Mouse (Mus musculus): ENCODE data around the gene Lyzl4. TPM values are rescaled to one million over a fixed set of nuclear protein-coding genes. Genes with fewer than 3 reads are reported as not detected.

Lyzl4 gene
- total RNA-seq (2021) = not detected
- long read RNA-seq, experiment 1 = 0 reads
- long read RNA-seq, experiment 2 = 0 reads

- intact Hi-C loops (cut with DNase I) = loop anchor here (1.0 kb wide), 1 partner anchor 37 kb away; no protein-coding TSS in a partner anchor
- Histone ChIP-seq H3K27ac (peak within 1 kb of the TSS; percentile 61), H3K4me3 (peak within 1 kb of the TSS; percentile 73)
- peak; percentile 89 for DNase-seq
- TF ChIP-seq CTCF (IDR thresholded peaks at IDR 0.05) = peak; percentile 75
Measured at GRCm38 (mm10) chr9:121642001-121642400, at the start of gene Lyzl4. Gene Lyzl4, minus strand, starts transcription at chr9:121642096.

- intact Hi-C loops (cut with DNase I) = no loop called here
- TF ChIP-seq CTCF (IDR thresholded peaks at IDR 0.05) = no peak
- DNase-seq = no peak
- Histone ChIP-seq H3K27ac (no peak overlapping the region), H3K4me3 (no peak overlapping the region)
Measured at GRCm38 (mm10) chr9:121690734-121691133, 48.8 kb upstream of the Lyzl4 start.

- H3K4me3 ChIP-seq = no peak overlapping the region
- TF ChIP-seq CTCF (IDR thresholded peaks at IDR 0.05) = no peak
- no peak for DNase-seq
- intact Hi-C loops (cut with DNase I) = no loop called here
- no peak overlapping the region for H3K27ac ChIP-seq
Measured at GRCm38 (mm10) chr9:121690200-121690651, 48.3 kb upstream of the Lyzl4 start.

GRCm38 (mm10) chr9:121684702-121685101, 42.8 kb upstream of the Lyzl4 start:
- intact Hi-C loops (cut with DNase I) = no loop called here
- H3K27ac ChIP-seq = no peak overlapping the region

GRCm38 (mm10) chr9:121682037-121682680, 40.3 kb upstream of the Lyzl4 start:
- no peak for TF ChIP-seq CTCF (IDR thresholded peaks at IDR 0.05)
- H3K4me3 ChIP-seq = no peak overlapping the region
- intact Hi-C loops (cut with DNase I) = no loop called here
- H3K27ac ChIP-seq = no peak overlapping the region
- no peak for DNase-seq

More at GRCm38 (mm10) chr9:121684702-121685101, 42.8 kb upstream of the Lyzl4 start:
- no peak for DNase-seq
- TF ChIP-seq CTCF (IDR thresholded peaks at IDR 0.05) = no peak
- no peak overlapping the region for H3K4me3 ChIP-seq

GRCm38 (mm10) chr9:121681191-121681590, 39.3 kb upstream of the Lyzl4 start:
- no peak for DNase-seq
- intact Hi-C loops (cut with DNase I) = no loop called here
- Histone ChIP-seq H3K4me3 (no peak overlapping the region), H3K27ac (no peak overlapping the region)
- TF ChIP-seq CTCF (IDR thresholded peaks at IDR 0.05) = no peak

GRCm38 (mm10) chr9:121679549-121679948, 37.7 kb upstream of the Lyzl4 start:
- TF ChIP-seq CTCF (IDR thresholded peaks at IDR 0.05) = peak; percentile 75
- peak overlapping the region; percentile 53 for H3K27ac ChIP-seq
- peak; percentile 76 for DNase-seq
- no peak overlapping the region for H3K4me3 ChIP-seq
- intact Hi-C loops (cut with DNase I) = loop anchor here (1.0 to 5.0 kb wide), 3 partner anchors 37 to 432 kb away; partner anchors contain the start of genes Lyzl4 and Vipr1

GRCm38 (mm10) chr9:121677476-121677875, 35.6 kb upstream of the Lyzl4 start:
- Histone ChIP-seq H3K27ac (peak overlapping the region; percentile 6; the same call in 1 of the 2 replicates), H3K4me3 (no peak overlapping the region)
- TF ChIP-seq CTCF (IDR thresholded peaks at IDR 0.05) = no peak
- intact Hi-C loops (cut with DNase I) = loop anchor here (5.0 kb wide), 2 partner anchors 200 to 430 kb away; no protein-coding TSS in a partner anchor
- no peak for DNase-seq

GRCm38 (mm10) chr9:121677069-121677468, 35.2 kb upstream of the Lyzl4 start:
- TF ChIP-seq CTCF (IDR thresholded peaks at IDR 0.05) = no peak
- no peak for DNase-seq
- intact Hi-C loops (cut with DNase I) = loop anchor here (5.0 kb wide), 2 partner anchors 200 to 430 kb away; no protein-coding TSS in a partner anchor
- Histone ChIP-seq H3K27ac (0 out of 2 replicates have a peak overlapping the region, but pooled peaks have one; percentile 6), H3K4me3 (no peak overlapping the region)

- no peak overlapping the region for H3K4me3 ChIP-seq
- intact Hi-C loops (cut with DNase I) = loop anchor here (5.0 kb wide), 2 partner anchors 198 to 428 kb away; no protein-coding TSS in a partner anchor
- DNase-seq = no peak
- TF ChIP-seq CTCF (IDR thresholded peaks at IDR 0.05) = no peak
- H3K27ac ChIP-seq = no peak overlapping the region
Measured at GRCm38 (mm10) chr9:121675556-121675955, 33.7 kb upstream of the Lyzl4 start.

GRCm38 (mm10) chr9:121675011-121675410, 33.1 kb upstream of the Lyzl4 start:
- no peak for TF ChIP-seq CTCF (IDR thresholded peaks at IDR 0.05)
- no peak overlapping the region for H3K4me3 ChIP-seq
- no peak overlapping the region for H3K27ac ChIP-seq
- intact Hi-C loops (cut with DNase I) = loop anchor here (5.0 kb wide), 2 partner anchors 198 to 428 kb away; no protein-coding TSS in a partner anchor
- DNase-seq = no peak

GRCm38 (mm10) chr9:121673716-121674115, 31.8 kb upstream of the Lyzl4 start:
- intact Hi-C loops (cut with DNase I) = no loop called here
- H3K4me3 ChIP-seq = no peak overlapping the region
- H3K27ac ChIP-seq = peak overlapping the region; percentile 72
- no peak for DNase-seq
- TF ChIP-seq CTCF (IDR thresholded peaks at IDR 0.05) = no peak

GRCm38 (mm10) chr9:121672311-121672710, 30.4 kb upstream of the Lyzl4 start:
- no peak for TF ChIP-seq CTCF (IDR thresholded peaks at IDR 0.05)
- intact Hi-C loops (cut with DNase I) = no loop called here
- peak overlapping the region; percentile 72 for H3K27ac ChIP-seq
- H3K4me3 ChIP-seq = no peak overlapping the region
- DNase-seq = peak; percentile 76

All from gastrocnemius, adult 2 months (tissue).